Mouse (Mus musculus): Measurements from ENCODE around the gene Ccdc124. TPM values are rescaled to one million over a fixed set of nuclear protein-coding genes. Genes with fewer than 3 reads are reported as not detected.

Ccdc124 gene
- total and polyA plus RNA-seq, 2 experiments: 22.1 to 34.4 TPM

GRCm38 (mm10) chr8:70890656-70891055 lies 16.9 kb upstream of the Ccdc124 start:
- TF ChIP-seq POLR2A (IDR thresholded peaks at IDR 0.05; ENCODE audit: extremely low read depth, insufficient read depth, low read length) (no peak), CTCF (IDR thresholded peaks at IDR 0.05; ENCODE audit: low read depth, low read length) (no peak)
- 90% methylated on average over 5 of the region's 5 CpGs for WGBS
- no peak for DNase-seq (ENCODE audit: extremely low read depth, low read depth, low spot score)
- no peaks in the 10 kb centered on the region; the same call in 1 of the 2 replicates for H3K4me1 ChIP-seq (ENCODE audit: control insufficient read depth, insufficient read depth, low read length)
- H3K27me3 ChIP-seq (ENCODE audit: control insufficient read depth, insufficient read depth, low read length): peaks cover 6% of the 10 kb centered on the region; the same call in 1 of the 2 replicates
- no peak overlapping the region for H3K4me3 ChIP-seq (ENCODE audit: insufficient read depth, low read depth, low read length)
- H3K9ac ChIP-seq (ENCODE audit: low read depth, low read length): no peak overlapping the region
- peaks cover 12% of the 10 kb centered on the region for H3K36me3 ChIP-seq (ENCODE audit: control insufficient read depth, insufficient read depth, low read length)
- H3K79me2 ChIP-seq (ENCODE audit: control insufficient read depth, insufficient read depth, low read length): no peaks in the 10 kb centered on the region
- H3K27ac ChIP-seq (replicated peaks; ENCODE audit: insufficient read depth, low read depth, low read length): no peak overlapping the region

- H3K4me3 ChIP-seq (ENCODE audit: insufficient read depth, low read depth, low read length): no peak overlapping the region
- H3K36me3 ChIP-seq (ENCODE audit: control insufficient read depth, insufficient read depth, low read length): no peaks in the 10 kb centered on the region
- no peaks in the 10 kb centered on the region for H3K4me1 ChIP-seq (ENCODE audit: control insufficient read depth, insufficient read depth, low read length)
- H3K27me3 ChIP-seq (ENCODE audit: control insufficient read depth, insufficient read depth, low read length): peaks cover 5% of the 10 kb centered on the region; the same call in 1 of the 2 replicates
- no peak overlapping the region for H3K27ac ChIP-seq (replicated peaks; ENCODE audit: insufficient read depth, low read depth, low read length)
- WGBS: 16% methylated on average over 18 of the region's 18 CpGs
- no peak for DNase-seq (ENCODE audit: extremely low read depth, low read depth, low spot score)
- no peak overlapping the region for H3K9ac ChIP-seq (ENCODE audit: low read depth, low read length)
- TF ChIP-seq POLR2A (IDR thresholded peaks at IDR 0.05; ENCODE audit: extremely low read depth, insufficient read depth, low read length) (no peak), CTCF (IDR thresholded peaks at IDR 0.05; ENCODE audit: low read depth, low read length) (no peak)
- no peaks in the 10 kb centered on the region for H3K79me2 ChIP-seq (ENCODE audit: control insufficient read depth, insufficient read depth, low read length)
Observed at GRCm38 (mm10) chr8:70887669-70888068, 13.9 kb upstream of the Ccdc124 start.

- Histone ChIP-seq H3K9ac (ENCODE audit: low read depth, low read length) (no peak overlapping the region), H3K4me3 (ENCODE audit: insufficient read depth, low read depth, low read length) (no peak overlapping the region), H3K36me3 (ENCODE audit: control insufficient read depth, insufficient read depth, low read length) (no peaks in the 10 kb centered on the region), H3K4me1 (ENCODE audit: control insufficient read depth, insufficient read depth, low read length) (no peaks in the 10 kb centered on the region), H3K79me2 (ENCODE audit: control insufficient read depth, insufficient read depth, low read length) (no peaks in the 10 kb centered on the region), H3K27ac (replicated peaks; ENCODE audit: insufficient read depth, low read depth, low read length) (no peak overlapping the region), H3K27me3 (ENCODE audit: control insufficient read depth, insufficient read depth, low read length) (no peaks in the 10 kb centered on the region; the same call in 1 of the 2 replicates)
- TF ChIP-seq CTCF (IDR thresholded peaks at IDR 0.05; ENCODE audit: low read depth, low read length) (no peak), POLR2A (IDR thresholded peaks at IDR 0.05; ENCODE audit: extremely low read depth, insufficient read depth, low read length) (no peak)
- 21% methylated on average over 12 of the region's 12 CpGs for whole genome bisulfite sequencing
- DNase-seq (ENCODE audit: extremely low read depth, low read depth, low spot score): no peak
Observed at GRCm38 (mm10) chr8:70885612-70886011, 11.9 kb upstream of the Ccdc124 start.

- Histone ChIP-seq H3K27me3 (ENCODE audit: control insufficient read depth, insufficient read depth, low read length) (no peaks in the 10 kb centered on the region; the same call in 1 of the 2 replicates), H3K4me3 (ENCODE audit: insufficient read depth, low read depth, low read length) (no peak overlapping the region), H3K27ac (replicated peaks; ENCODE audit: insufficient read depth, low read depth, low read length) (no peak overlapping the region), H3K4me1 (ENCODE audit: control insufficient read depth, insufficient read depth, low read length) (no peaks in the 10 kb centered on the region), H3K79me2 (ENCODE audit: control insufficient read depth, insufficient read depth, low read length) (no peaks in the 10 kb centered on the region), H3K9ac (ENCODE audit: low read depth, low read length) (no peak overlapping the region), H3K36me3 (ENCODE audit: control insufficient read depth, insufficient read depth, low read length) (no peaks in the 10 kb centered on the region)
- 75% methylated on average over 10 of the region's 10 CpGs for WGBS
- TF ChIP-seq POLR2A (IDR thresholded peaks at IDR 0.05; ENCODE audit: extremely low read depth, insufficient read depth, low read length) (no peak), CTCF (IDR thresholded peaks at IDR 0.05; ENCODE audit: low read depth, low read length) (no peak)
- DNase-seq (ENCODE audit: extremely low read depth, low read depth, low spot score): no peak
Observed at GRCm38 (mm10) chr8:70884683-70885082, 10.9 kb upstream of the Ccdc124 start.

- 81% methylated on average over 4 of the region's 4 CpGs for WGBS
- no peaks in the 10 kb centered on the region; the same call in 1 of the 2 replicates for H3K27me3 ChIP-seq (ENCODE audit: control insufficient read depth, insufficient read depth, low read length)
- H3K27ac ChIP-seq (replicated peaks; ENCODE audit: insufficient read depth, low read depth, low read length): no peak overlapping the region
- TF ChIP-seq CTCF (IDR thresholded peaks at IDR 0.05; ENCODE audit: low read depth, low read length): no peak
- no peak for TF ChIP-seq POLR2A (IDR thresholded peaks at IDR 0.05; ENCODE audit: extremely low read depth, insufficient read depth, low read length)
- H3K4me1 ChIP-seq (ENCODE audit: control insufficient read depth, insufficient read depth, low read length): no peaks in the 10 kb centered on the region
- no peak overlapping the region for H3K9ac ChIP-seq (ENCODE audit: low read depth, low read length)
- H3K36me3 ChIP-seq (ENCODE audit: control insufficient read depth, insufficient read depth, low read length): no peaks in the 10 kb centered on the region
- DNase-seq (ENCODE audit: extremely low read depth, low read depth, low spot score): no peak
- no peaks in the 10 kb centered on the region for H3K79me2 ChIP-seq (ENCODE audit: control insufficient read depth, insufficient read depth, low read length)
- H3K4me3 ChIP-seq (ENCODE audit: insufficient read depth, low read depth, low read length): no peak overlapping the region
Observed at GRCm38 (mm10) chr8:70884186-70884585, 10.5 kb upstream of the Ccdc124 start.

GRCm38 (mm10) chr8:70880546-70880945 lies 6.8 kb upstream of the Ccdc124 start:
- no peak overlapping the region for H3K27ac ChIP-seq (replicated peaks; ENCODE audit: insufficient read depth, low read depth, low read length)
- H3K27me3 ChIP-seq (ENCODE audit: control insufficient read depth, insufficient read depth, low read length): no peaks in the 10 kb centered on the region
- TF ChIP-seq CTCF (IDR thresholded peaks at IDR 0.05; ENCODE audit: low read depth, low read length) (no peak), POLR2A (IDR thresholded peaks at IDR 0.05; ENCODE audit: extremely low read depth, insufficient read depth, low read length) (no peak)
- H3K9ac ChIP-seq (ENCODE audit: low read depth, low read length): no peak overlapping the region
- WGBS: 55% methylated on average over 11 of the region's 11 CpGs
- H3K4me3 ChIP-seq (ENCODE audit: insufficient read depth, low read depth, low read length): no peak overlapping the region
- no peaks in the 10 kb centered on the region for H3K4me1 ChIP-seq (ENCODE audit: control insufficient read depth, insufficient read depth, low read length)
- no peaks in the 10 kb centered on the region for H3K79me2 ChIP-seq (ENCODE audit: control insufficient read depth, insufficient read depth, low read length)
- DNase-seq (ENCODE audit: extremely low read depth, low read depth, low spot score): no peak
- no peaks in the 10 kb centered on the region for H3K36me3 ChIP-seq (ENCODE audit: control insufficient read depth, insufficient read depth, low read length)

Data from liver, adult 2 months (tissue).